Mouse (Mus musculus) embryonic fibroblast, embryonic 13.5 days (primary cell): ENCODE measurements around the gene Rbms1. TPM values are rescaled to one million over a fixed set of nuclear protein-coding genes. Genes with fewer than 3 reads are reported as not detected.

Source experiments
- H3K27ac ChIP-seq: 2 replicates; pipeline ENCODE4 v1.5.1; 2012; ENCODE audit warnings: low read length, control low read depth, inconsistent platforms; ENCODE audit not compliant: insufficient read depth
- H3K4me1 ChIP-seq: 2 replicates; pipeline ENCODE4 v1.6.1; 2011; ENCODE audit warnings: low read length; ENCODE audit not compliant: control insufficient read depth, insufficient read depth
- H3K4me3 ChIP-seq: 2 replicates; pipeline ENCODE4 v1.5.1; 2011; ENCODE audit warnings: mild to moderate bottlenecking, control low read depth, low read length; ENCODE audit not compliant: insufficient read depth
- CTCF ChIP-seq: IDR thresholded peaks from 2 replicates; pipeline ENCODE4 v1.5.1; 2011; ENCODE audit warnings: mild to moderate bottlenecking, control low read depth, low read length, moderate library complexity, borderline replicate concordance; ENCODE audit not compliant: insufficient read depth
- POLR2A ChIP-seq: IDR thresholded peaks from 2 replicates; pipeline ENCODE4 v1.6.1; 2011; ENCODE audit warnings: low read depth, mild to moderate bottlenecking, control low read depth, low read length, moderate library complexity
- polyA plus RNA-seq: library from polyadenylated mRNA; stranded (reverse); fragments of >200 nt; gene quantifications from 2 replicates; pipeline ENCODE4 v1.2.4, GENCODE M21; 2011; ENCODE audit warnings: low read depth; ENCODE audit not compliant: missing spikeins, insufficient read length

Rbms1 gene
- polyA plus RNA-seq, 1 experiment: 222 TPM

- no peak for TF ChIP-seq CTCF
- TF ChIP-seq POLR2A: no peak
- H3K27ac ChIP-seq: peak overlapping the region; percentile 87
- H3K4me1 ChIP-seq: peaks cover 13% of the 10 kb centered on the region
- no peak overlapping the region for H3K4me3 ChIP-seq
Observed at GRCm38 (mm10) chr2:60902446-60903137, 60.4 kb downstream of the Rbms1 start.

GRCm38 (mm10) chr2:60901511-60901951 is 61.5 kb downstream of the Rbms1 start:
- Histone ChIP-seq H3K4me1 (peaks cover 13% of the 10 kb centered on the region), H3K27ac (peak overlapping the region; percentile 78), H3K4me3 (no peak overlapping the region)
- TF ChIP-seq POLR2A (no peak), CTCF (no peak)

DNA sequence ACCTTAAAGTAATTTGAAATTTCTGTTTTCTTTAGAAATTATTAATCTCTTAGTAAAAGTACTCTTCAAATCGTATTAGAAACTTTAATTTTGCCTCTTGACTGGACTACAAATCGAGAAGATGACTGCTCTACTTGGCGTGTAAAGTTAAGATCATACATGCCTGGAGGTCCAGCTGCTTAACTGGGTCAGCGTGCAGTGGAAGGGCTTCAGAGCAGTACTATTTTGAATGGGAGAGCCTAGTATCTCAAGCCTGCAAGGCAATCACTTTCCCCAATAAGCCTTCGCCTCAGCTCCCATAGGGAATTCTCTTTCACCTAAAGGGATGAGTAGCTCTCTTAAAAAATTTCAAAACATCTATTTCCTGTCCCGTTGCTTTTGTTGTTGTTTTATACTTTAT is 62.0 kb downstream of the Rbms1 start:
- Histone ChIP-seq H3K4me3 (no peak overlapping the region), H3K4me1 (peaks cover 13% of the 10 kb centered on the region), H3K27ac (peak overlapping the region; percentile 30; the same call in 1 of the 2 replicates)
- TF ChIP-seq CTCF (no peak), POLR2A (no peak)

DNA sequence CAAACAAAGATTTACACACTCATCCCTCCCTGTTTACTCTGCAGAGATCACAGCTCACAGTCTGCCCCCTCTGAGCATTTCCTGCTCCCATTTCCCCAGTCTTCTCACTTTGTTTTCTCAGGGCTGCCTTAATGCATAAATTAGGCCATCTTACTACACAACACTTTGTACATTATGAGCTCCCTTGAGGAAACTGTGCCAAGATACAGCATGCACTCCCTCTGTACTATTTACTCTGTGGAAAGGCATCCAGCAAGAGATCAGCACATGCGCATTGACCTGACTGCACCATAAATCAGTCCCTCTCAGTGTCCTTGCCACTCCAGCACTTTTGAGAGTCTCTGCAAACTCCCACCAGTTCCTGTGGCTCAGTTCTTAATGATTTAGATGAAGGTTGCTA is 70.0 kb downstream of the Rbms1 start:
- Histone ChIP-seq H3K4me3 (no peak overlapping the region), H3K4me1 (no peaks in the 10 kb centered on the region), H3K27ac (no peak overlapping the region)
- TF ChIP-seq CTCF (no peak), POLR2A (no peak)

DNA sequence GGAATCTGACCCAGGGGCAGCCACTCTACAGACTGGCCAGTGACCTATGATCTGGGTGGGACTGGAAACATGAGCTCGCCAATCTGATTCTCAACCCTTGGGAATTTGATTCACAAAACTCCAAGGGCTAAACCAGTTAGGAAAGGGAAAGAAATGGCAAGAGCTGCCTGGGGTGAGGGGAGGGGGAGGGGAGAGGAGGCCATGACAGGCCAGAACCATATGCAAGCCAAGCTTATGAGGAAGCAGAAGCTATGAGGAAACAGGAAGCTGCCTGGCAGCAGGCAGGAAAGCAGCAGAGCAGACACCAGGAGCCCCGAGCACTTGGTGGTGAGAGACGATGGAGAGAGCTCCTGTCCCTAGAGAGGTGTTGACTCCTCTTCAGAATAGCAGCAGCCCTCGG is 79.1 kb downstream of the Rbms1 start:
- H3K27ac ChIP-seq: peak overlapping the region; percentile 56; the same call in 1 of the 2 replicates
- peaks cover 15% of the 10 kb centered on the region for H3K4me1 ChIP-seq
- TF ChIP-seq POLR2A: no peak
- TF ChIP-seq CTCF: no peak
- no peak overlapping the region for H3K4me3 ChIP-seq

DNA sequence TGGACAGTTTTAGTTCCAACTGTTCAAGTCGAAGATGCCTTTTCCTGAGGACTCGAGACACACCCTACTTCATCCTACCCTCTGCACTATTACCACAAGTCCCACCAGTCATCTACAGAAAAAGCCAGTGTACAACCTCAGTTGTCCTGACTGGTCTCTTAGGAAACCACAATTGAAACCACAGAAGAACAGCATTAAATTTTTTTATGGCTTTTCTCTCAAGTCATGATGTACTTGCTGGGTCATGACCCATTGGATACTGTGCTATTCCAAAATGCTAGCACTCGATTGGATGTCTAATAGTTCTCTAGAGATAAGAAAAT is 80.0 kb downstream of the Rbms1 start:
- TF ChIP-seq CTCF (no peak), POLR2A (no peak)
- H3K4me3 ChIP-seq: no peak overlapping the region
- H3K4me1 ChIP-seq: peaks cover 23% of the 10 kb centered on the region
- H3K27ac ChIP-seq: peak overlapping the region; percentile 97

- TF ChIP-seq POLR2A (no peak), CTCF (no peak)
- H3K27ac ChIP-seq: peak overlapping the region; percentile 97
- peaks cover 27% of the 10 kb centered on the region for H3K4me1 ChIP-seq
- H3K4me3 ChIP-seq: no peak overlapping the region
Observed at GRCm38 (mm10) chr2:60882202-60883042, 80.6 kb downstream of the Rbms1 start.

GRCm38 (mm10) chr2:60881571-60882041 is 81.4 kb downstream of the Rbms1 start:
- H3K4me3 ChIP-seq: peak overlapping the region; percentile 51
- no peak for TF ChIP-seq CTCF
- no peak; the same call in 1 of the 2 replicates for TF ChIP-seq POLR2A
- peaks cover 35% of the 10 kb centered on the region for H3K4me1 ChIP-seq
- H3K27ac ChIP-seq: peak overlapping the region; percentile 97

- H3K27ac ChIP-seq: peak overlapping the region; percentile 99
- peak overlapping the region; percentile 81 for H3K4me3 ChIP-seq
- peaks cover 40% of the 10 kb centered on the region for H3K4me1 ChIP-seq
- TF ChIP-seq POLR2A (peak; percentile 58; the same call in 1 of the 2 replicates), CTCF (no peak)
Observed at GRCm38 (mm10) chr2:60880789-60881570, 82.0 kb downstream of the Rbms1 start.

DNA sequence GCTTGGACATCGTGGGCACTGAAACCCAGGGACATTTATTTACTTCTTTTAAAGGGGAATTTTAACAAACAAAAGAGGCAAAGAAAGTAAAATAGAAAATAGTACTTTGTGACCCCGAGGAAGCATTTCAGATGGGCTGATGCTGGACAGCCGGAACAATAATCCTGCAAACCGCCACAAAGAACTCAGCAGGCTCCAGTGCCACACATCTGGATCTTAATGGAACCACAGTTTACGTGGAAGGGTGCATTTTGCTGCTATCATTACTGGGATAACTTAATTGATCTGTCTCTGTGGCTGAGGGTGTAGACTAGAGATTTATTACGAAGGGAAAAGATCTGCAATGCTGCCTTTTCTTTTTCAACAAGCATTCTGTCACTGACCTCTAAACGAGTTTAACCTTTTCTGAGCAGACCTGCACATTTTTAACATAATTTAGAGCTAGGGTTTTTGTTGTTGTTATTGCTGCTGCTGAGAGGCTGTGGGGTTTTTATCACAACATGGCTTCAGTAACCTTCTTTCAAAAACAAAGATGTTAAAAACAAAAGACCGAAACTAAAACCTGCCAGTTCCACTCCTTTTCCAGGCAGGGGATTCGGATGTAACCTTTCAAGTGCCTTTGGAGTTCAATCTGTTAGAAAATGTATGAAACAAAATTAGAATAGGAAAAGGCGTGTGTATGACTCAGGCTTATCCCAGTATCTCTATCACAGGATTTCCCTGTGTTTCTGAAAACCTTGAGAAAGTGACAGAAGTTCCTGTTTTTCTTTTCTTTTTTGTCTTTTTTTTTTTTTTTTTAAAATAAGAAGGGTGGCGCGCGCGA is 82.8 kb downstream of the Rbms1 start:
- H3K4me1 ChIP-seq: peaks cover 42% of the 10 kb centered on the region
- TF ChIP-seq POLR2A: no peak
- no peak for TF ChIP-seq CTCF
- H3K4me3 ChIP-seq: peak overlapping the region; percentile 81
- H3K27ac ChIP-seq: peak overlapping the region; percentile 99
